Mouse (Mus musculus): ENCODE results near the gene Cdc42ep4. TPM values are rescaled to one million over a fixed set of nuclear protein-coding genes. Genes with fewer than 3 reads are reported as not detected.
A peak's percentile ranks its signal among the peaks of the same experiment; 100 is the strongest.

Gene Cdc42ep4
- total and polyA plus RNA-seq, 3 experiments, result 2.3 to 8.1 (median 3.4) TPM

DNA sequence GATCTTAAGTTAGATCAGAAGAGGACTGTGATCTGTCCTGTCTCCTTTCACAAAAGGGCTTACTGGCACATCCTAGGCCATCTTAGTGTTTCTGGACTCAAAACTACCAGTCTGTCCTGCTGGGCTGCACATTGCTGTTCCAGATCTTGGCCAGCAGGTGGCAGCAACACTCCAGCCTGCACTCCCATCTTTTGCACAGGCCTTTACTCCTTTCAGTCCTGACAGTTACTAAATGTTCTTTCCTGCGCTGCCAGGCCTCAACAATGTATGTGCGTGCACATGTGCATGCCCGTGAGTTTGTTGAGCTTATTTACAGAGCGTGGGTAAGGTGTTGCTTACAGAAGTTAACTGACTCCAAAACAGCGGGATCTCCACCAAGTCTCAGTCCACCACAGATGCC lies 47.9 kb downstream of the Cdc42ep4 start (continued):
- TF ChIP-seq RCOR1 (conservative IDR thresholded peaks at IDR 0.05; ENCODE audit: low read depth, low read length) (no peak), MAX (IDR thresholded peaks at IDR 0.05; ENCODE audit: low read length) (peak; percentile 47; the same call in 1 of the 2 replicates), POLR2AphosphoS2 (IDR thresholded peaks at IDR 0.05; ENCODE audit: low read depth, low read length) (no peak), SIN3A (IDR thresholded peaks at IDR 0.05; ENCODE audit: low read length) (no peak), USF1 (IDR thresholded peaks at IDR 0.05; ENCODE audit: low read depth, low read length) (no peak), BHLHE40 (IDR thresholded peaks at IDR 0.05; ENCODE audit: low read depth, low read length) (0 out of 2 replicates have a peak, but pooled peaks have one; percentile 19), CTCF (conservative IDR thresholded peaks at IDR 0.05 in 1 of 2, IDR thresholded peaks at IDR 0.05 in 1 of 2; ENCODE audit: low read depth in 2 of 2, low read length in 2 of 2) (peak; percentile 98 to 100), MEF2A (IDR thresholded peaks at IDR 0.05; ENCODE audit: borderline replicate concordance, low read depth, low read length) (no peak), KAT2A (IDR thresholded peaks at IDR 0.05; ENCODE audit: insufficient replicate concordance, low read length) (no peak), HCFC1 (IDR thresholded peaks at IDR 0.05; ENCODE audit: low read depth, low read length) (no peak), GABPA (IDR thresholded peaks at IDR 0.05; ENCODE audit: insufficient replicate concordance, low read depth, low read length) (no peak), RAD21 (IDR thresholded peaks at IDR 0.05; ENCODE audit: low read depth, low read length) (peak; percentile 100)

DNA sequence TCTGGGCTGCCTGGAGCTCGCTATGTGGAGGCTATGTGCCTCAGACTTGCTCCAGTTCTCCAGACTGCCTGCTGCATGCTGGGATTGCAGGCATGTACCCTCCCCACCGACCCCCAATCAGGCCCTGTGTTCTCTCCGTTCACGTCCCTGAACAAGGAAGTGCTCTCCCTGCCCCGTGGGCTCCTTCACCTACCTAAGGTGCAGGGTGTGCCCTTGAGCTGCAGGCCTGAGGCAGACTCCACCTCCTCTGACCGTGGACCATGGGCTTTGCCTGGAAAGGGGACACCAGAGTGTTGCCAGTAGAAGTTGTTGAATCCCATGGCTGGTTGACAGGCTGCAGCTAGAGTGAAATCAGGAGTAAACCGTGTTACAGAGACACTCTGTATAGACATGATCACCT lies 52.0 kb downstream of the Cdc42ep4 start:
- Histone ChIP-seq H3K4me3 (replicated peaks in 1 of 3; ENCODE audit: low read depth in 2 of 3, low read length in 2 of 3, poor library complexity in 1 of 3) (no peak overlapping the region), H3K4me2 (ENCODE audit: insufficient read depth, low read depth, poor library complexity, severe bottlenecking) (no peak overlapping the region), H3K4me1 (ENCODE audit: control insufficient read depth in 1 of 2, insufficient read depth in 2 of 2) (peaks cover 0 to 12% of the 10 kb centered on the region in 2 experiments; a peak in 2 of 4 replicates), H3K9me3 (replicated peaks; ENCODE audit: low read length) (peaks cover 9% of the 10 kb centered on the region), H3K79me2 (replicated peaks; ENCODE audit: control insufficient read depth, extremely low read depth, insufficient read depth, poor library complexity, severe bottlenecking) (no peaks in the 10 kb centered on the region), H3K27me3 (replicated peaks) (no peaks in the 10 kb centered on the region), H3K36me3 (replicated peaks in 1 of 2; ENCODE audit: control insufficient read depth in 1 of 2, insufficient read depth in 1 of 2, low read length in 1 of 2) (peaks cover 10 to 68% of the 10 kb centered on the region in 2 experiments), H3K9ac (ENCODE audit: insufficient read depth, low read depth) (no peak overlapping the region), H3K27ac (ENCODE audit: insufficient read depth, low read depth) (no peak overlapping the region)
- in situ Hi-C loops (cut with MboI; ENCODE audit: low pct_ligation_motif_present, low pct_unique_long_range_greater_than_20kb, low sequenced_read_pairs), result loop anchor here (5.0 to 25.0 kb wide), 2 partner anchors 113 to 963 kb away; partner anchors contain the start of gene Rpl38
- no peak for DNase-seq (ENCODE audit: extremely low read depth)
- TF ChIP-seq ELF1 (IDR thresholded peaks at IDR 0.05; ENCODE audit: low read depth, low read length) (no peak), UBTF (IDR thresholded peaks at IDR 0.05; ENCODE audit: low read depth, low read length) (no peak), NRF1 (IDR thresholded peaks at IDR 0.05; ENCODE audit: low read depth, low read length) (no peak), E2F4 (IDR thresholded peaks at IDR 0.05; ENCODE audit: insufficient replicate concordance, low read depth, low read length) (no peak), MAX (IDR thresholded peaks at IDR 0.05; ENCODE audit: low read length) (no peak), BHLHE40 (IDR thresholded peaks at IDR 0.05; ENCODE audit: low read depth, low read length) (no peak), MYC (IDR thresholded peaks at IDR 0.05; ENCODE audit: low read depth, low read length) (no peak), EP300 (IDR thresholded peaks at IDR 0.05; ENCODE audit: low read length) (no peak), ZKSCAN1 (IDR thresholded peaks at IDR 0.05; ENCODE audit: borderline replicate concordance, low read depth, low read length) (no peak)
- dilution Hi-C loops (cut with MboI; ENCODE audit: extremely low pct_ligation_motif_present, extremely low pct_unique_long_range_greater_than_20kb, low sequenced_read_pairs), result no loop called here
